Mouse (Mus musculus) lung, postnatal 10 days (tissue): ENCODE results near the gene Vmn1r88.

ENCODE experiments used
- DNase-seq: peaks from one replicate; pipeline ENCODE4 v3.0.0; 2021

The Vmn1r88 gene

DNA sequence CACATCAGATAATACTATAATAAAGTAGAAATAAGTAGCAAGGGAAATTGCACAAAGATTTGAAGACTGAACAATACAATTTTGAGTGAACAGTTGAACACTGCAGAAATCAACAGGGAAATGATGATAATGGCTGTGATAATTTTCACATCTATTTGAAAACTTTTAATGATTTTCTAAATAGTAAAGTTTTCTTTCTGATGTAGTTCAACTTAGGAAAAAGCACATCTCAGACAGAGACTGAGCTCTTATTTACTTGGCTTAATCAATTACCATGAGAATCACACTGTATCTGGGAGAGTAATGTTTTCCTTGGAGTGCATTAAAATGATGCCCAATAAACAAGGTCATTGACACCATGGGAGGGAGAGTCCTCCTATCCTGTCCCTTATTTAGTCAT, at the start of gene Vmn1r88:
Vmn1r88 (plus strand) TSS at position 301 of the 400 bp plus-strand sequence.
- DNase-seq: no peak

DNA sequence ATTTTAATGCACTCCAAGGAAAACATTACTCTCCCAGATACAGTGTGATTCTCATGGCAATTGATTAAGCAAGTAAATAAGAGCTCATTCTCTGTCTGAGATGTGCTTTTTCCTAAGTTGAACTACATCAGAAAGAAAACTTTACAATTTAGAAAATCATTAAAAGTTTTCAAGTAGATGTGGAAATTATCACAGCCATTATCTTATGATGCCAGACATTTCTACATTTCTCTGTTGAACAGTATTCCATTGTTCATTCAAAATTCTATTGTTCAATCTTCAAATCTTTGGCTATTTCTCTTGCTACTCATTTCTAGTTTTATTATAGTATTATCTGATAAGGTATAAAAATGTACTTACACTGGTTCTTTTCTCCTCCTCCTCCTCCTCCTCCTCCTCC, 39.6 kb upstream of the Vmn1r88 start, which contains the start of gene Vmn1r86:
Vmn1r86 (minus strand) TSS at position 101 of the 400 bp plus-strand sequence.
- DNase-seq: no peak

DNA sequence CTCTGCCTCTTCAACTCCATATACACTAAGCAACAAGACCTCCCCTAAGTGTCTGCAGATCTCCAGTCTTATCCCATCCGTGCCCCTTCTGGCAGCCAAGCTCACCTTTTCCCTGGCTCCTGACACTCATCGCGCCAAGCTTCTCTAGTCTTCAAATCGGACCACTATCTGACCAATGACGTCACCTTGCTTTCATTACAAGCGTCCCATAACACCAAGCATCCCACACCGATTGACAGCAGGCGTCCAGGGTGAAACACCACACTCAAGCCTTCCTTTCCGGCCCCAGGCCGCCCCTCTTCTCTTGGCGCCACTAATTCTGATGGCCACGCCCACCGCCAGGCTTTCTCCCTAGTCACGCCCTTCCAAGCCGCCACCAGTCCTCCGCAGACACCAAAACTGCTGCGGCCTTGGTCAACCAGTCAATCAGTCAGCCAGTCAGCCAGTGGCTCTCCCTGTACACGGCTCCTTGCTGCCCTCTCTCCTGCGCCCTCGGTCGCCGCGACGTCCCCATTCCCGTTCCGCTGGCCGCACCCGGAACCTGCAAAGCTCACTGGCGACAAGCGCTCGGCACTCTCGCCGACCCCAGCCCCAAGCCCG, 35.7 kb upstream of the Vmn1r88 start:
- DNase-seq: peak; percentile 9

DNA sequence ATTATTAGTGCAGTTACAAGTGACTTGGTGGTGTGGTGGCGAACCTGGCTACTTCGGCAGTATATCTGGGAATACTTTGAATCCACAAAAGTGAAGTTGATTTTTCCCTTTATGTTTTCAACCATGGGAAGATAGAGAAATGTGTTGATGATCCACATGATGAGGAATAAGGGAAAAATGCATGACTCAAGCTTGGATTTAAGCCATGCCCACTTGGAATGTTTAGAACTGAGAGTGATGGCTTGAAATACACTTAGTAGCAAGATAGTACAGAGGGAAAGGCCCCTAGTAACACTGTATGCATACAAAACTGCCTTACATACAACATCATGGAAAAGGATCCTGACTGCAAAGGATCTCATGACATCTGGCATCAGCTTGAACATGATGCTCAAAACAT, 27.5 kb upstream of the Vmn1r88 start:
- DNase-seq: no peak

DNA sequence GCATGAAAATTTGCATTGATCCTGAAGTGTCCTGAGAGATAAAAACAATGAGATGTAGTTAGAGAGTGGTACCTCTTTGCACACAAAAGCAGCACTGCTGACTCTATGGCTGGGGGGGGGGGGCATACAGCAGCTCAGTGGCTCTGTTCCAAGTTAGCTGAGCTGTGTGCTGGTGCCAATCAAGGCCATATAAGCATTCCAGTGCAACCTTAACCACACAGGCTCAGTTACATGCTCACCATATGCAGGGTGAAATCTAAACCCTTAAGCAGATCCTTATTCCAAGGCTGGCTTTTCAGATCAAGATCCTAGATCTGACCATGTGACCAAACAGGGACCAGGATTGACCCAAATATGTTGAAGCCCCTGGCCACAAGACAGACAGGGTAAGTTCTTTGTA, 22.0 kb upstream of the Vmn1r88 start:
- DNase-seq: no peak

DNA sequence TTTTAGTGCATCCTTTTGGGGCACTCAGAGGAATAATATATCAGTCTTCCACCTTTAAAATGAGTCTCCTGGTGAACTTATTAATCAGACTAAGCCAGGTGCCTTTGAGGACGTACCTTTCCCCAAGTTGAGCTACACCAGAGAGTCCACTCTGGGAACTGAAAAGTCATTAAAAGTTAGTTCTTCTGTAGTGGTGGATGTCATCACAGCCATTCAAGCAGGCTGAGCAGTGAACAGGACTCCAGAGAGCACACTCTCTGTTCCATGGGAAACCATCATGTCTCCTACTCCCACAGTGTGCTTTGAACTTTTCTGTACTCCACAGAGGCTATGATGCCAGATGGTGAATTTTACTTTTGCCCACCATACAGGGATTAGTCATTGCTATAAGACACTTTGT, 19.3 kb upstream of the Vmn1r88 start, which contains the start of gene Vmn1r87:
Vmn1r87 (minus strand) TSS at position 101 of the 400 bp plus-strand sequence.
- no peak for DNase-seq

DNA sequence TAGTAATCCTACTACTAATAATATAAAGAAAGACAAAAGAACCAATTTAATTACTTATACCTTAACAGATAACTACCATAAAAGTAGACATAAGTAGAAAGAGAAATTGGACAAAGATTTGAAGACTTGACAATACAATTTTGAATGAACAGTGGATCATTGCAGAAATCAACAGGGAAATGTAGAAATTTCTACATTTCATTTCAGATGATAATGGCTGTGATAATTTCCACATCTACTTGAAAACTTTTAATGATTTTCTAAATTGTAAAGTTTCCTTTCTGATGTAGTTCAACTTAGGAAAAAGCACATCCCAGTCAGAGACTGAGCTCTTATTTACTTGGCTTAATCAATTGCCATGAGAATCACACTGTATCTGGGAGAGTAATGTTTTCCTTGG, 53.4 kb downstream of the Vmn1r88 start, which contains the start of gene Vmn1r89:
Vmn1r89 (plus strand) TSS at position 301 of the 400 bp plus-strand sequence.
- DNase-seq: no peak
